Mouse (Mus musculus) hindbrain, embryonic 11.5 days (tissue): ENCODE results near the gene Fbxo11. TPM values are rescaled to one million over a fixed set of nuclear protein-coding genes. Genes with fewer than 3 reads are reported as not detected.
A peak's percentile ranks its signal among the peaks of the same experiment; 100 is the strongest.
"Not testable (repeated sequence)": the region's sequence is repeated elsewhere in the genome, so short reads cannot be mapped to it uniquely, and the experiment has no call there.

Source experiments
- ATAC-seq: fragments of 200-750 bp; cut with Nextera tagmentation; 2 replicates; pipeline ENCODE4 v1.8.0; 2017; ENCODE audit warnings: mild to moderate bottlenecking, moderate TSS enrichment, moderate library complexity; ENCODE audit not compliant: low FRiP score
- DNase-seq: peaks from one replicate; pipeline ENCODE4 v3.0.0-alpha.2; 2015; ENCODE audit warnings: low spot score
- H3K27ac ChIP-seq: fragments of 300-500 bp; sonication (generic); 2 replicates; pipeline ENCODE4 v1.5.1; 2014; ENCODE audit warnings: mild to moderate bottlenecking, low read depth, low read length
- H3K27me3 ChIP-seq: fragments of 300-500 bp; sonication (generic); 2 replicates; pipeline ENCODE4 v1.6.1; 2014; ENCODE audit warnings: mild to moderate bottlenecking, low read length, moderate library complexity, mixed read lengths; ENCODE audit not compliant: control insufficient read depth, insufficient read depth
- H3K36me3 ChIP-seq: fragments of 300-500 bp; sonication (generic); 2 replicates; pipeline ENCODE4 v1.6.1; 2014; ENCODE audit warnings: mild to moderate bottlenecking, low read length, moderate library complexity, mixed read lengths; ENCODE audit not compliant: control insufficient read depth, insufficient read depth
- H3K4me1 ChIP-seq: fragments of 300-500 bp; sonication (generic); replicated peaks from 2 replicates; pipeline ENCODE4 v1.6.1; 2014; ENCODE audit warnings: low read length, mixed read lengths; ENCODE audit not compliant: control insufficient read depth, insufficient read depth
- H3K4me2 ChIP-seq: fragments of 300-500 bp; sonication (generic); replicated peaks from 2 replicates; pipeline ENCODE4 v1.6.1; 2014; ENCODE audit warnings: mild to moderate bottlenecking, low read depth, low read length
- H3K4me3 ChIP-seq: fragments of 300-500 bp; sonication (generic); 2 replicates; pipeline ENCODE4 v1.5.1; 2014; ENCODE audit warnings: low read depth, low read length
- H3K9ac ChIP-seq: fragments of 300-500 bp; sonication (generic); 2 replicates; pipeline ENCODE4 v1.6.1; 2014; ENCODE audit warnings: low read depth, low read length
- H3K9me3 ChIP-seq: fragments of 300-500 bp; sonication (generic); 2 replicates; pipeline ENCODE4 v1.6.1; 2016; ENCODE audit warnings: low read length; ENCODE audit not compliant: control insufficient read depth
- WGBS: fragments of 180-500 bp; shearing (Covaris S2); extraction: QIAGEN DNeasy Blood & Tissue Kit; methylation state at CpG from one replicate; pipeline ENCODE4 v1.1.7; 2014; 5-methylcytosine and 5-hydroxymethylcytosine counted together
- polyA plus RNA-seq: library from polyadenylated mRNA; unstranded; fragments of >200 nt; fragmentation: Nextera tagmentation; extraction: Ambion mirVana; gene quantifications from 2 replicates; pipeline ENCODE4 v1.2.1, GENCODE M21; 2014

Gene Fbxo11
- polyA plus RNA-seq, 1 experiment from 2014 or later: 41.5 TPM

DNA sequence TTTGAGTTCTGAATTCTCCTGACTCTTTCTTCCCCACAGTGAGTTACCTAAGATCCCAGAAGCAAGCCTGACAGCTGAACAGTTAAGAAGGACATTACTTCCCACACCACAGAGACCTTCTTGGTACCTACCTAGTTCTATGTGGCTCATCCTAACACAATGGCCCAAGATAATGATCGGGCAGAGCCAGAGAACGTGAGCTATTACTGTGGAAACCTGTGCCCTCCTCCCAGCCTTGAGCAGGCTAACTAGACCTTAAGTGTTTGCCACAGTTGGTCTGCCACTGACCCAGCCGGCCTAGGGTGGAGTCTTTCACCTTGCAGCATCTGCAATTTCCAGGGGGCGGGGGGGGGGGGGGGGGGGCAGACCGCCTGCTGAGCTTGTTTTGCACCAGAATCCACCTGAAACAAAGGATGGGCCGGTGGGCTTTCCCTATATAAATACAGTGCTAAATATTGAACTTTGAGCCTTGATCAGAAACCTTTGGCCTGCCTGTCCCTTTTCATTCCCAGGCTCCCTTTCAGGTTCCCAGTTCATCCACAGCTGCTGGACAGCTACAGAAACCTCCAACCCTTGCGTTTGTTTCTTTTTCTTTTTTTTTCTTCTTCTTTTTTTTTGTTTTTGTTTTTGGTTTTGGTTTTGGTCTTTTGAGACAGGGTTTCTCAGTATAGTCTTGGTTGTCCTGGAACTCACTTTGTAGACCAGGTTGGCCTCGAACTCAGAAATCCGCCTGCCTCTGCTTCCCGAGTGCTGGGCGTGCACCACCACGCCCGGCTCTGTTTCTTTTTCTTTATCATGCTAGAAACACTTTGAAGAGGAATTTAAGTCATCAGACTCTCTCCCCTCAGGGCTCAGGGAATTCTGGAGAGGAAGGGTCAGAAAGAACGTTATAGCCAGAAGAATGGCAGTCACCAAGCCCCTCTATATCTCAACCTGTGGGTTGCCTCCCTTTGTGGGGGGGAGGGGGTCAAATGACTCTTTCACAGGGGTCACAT lies 101.7 kb downstream of the Fbxo11 start:
- Histone ChIP-seq H3K9me3 (no peaks in the 10 kb centered on the region), H3K4me1 (no peaks in the 10 kb centered on the region), H3K4me2 (no peak overlapping the region), H3K27me3 (no peaks in the 10 kb centered on the region), H3K4me3 (no peak overlapping the region), H3K9ac (no peak overlapping the region), H3K36me3 (no peaks in the 10 kb centered on the region), H3K27ac (no peak overlapping the region)
- no peak for DNase-seq
- 92% methylated on average over 13 of the region's 14 CpGs for WGBS
- no peak for ATAC-seq

DNA sequence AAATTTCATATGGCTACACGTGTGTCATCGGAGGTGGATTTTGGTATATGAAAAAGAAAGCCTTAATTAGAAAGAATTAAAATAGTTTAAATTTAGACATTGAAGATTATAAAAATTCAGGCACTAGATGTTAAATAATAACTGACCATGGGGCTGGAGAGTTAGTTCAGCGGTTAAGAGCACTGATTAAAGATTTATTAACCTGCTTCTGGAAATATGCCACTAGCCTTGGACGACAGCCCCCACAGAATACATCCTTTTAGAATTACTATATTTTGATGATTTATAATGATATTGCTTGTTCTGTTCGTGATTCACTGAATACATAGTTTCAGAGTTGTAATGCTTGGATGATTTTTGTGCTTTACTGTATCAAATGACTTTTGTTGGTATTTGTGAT lies 105.2 kb downstream of the Fbxo11 start:
- H3K4me2 ChIP-seq, H3K9ac ChIP-seq, H3K4me3 ChIP-seq, DNase-seq, H3K27me3 ChIP-seq, H3K27ac ChIP-seq, H3K9me3 ChIP-seq, H3K36me3 ChIP-seq, H3K4me1 ChIP-seq, ATAC-seq: not testable (repeated sequence)
- WGBS: 94% methylated on average over 5 of the region's 5 CpGs

DNA sequence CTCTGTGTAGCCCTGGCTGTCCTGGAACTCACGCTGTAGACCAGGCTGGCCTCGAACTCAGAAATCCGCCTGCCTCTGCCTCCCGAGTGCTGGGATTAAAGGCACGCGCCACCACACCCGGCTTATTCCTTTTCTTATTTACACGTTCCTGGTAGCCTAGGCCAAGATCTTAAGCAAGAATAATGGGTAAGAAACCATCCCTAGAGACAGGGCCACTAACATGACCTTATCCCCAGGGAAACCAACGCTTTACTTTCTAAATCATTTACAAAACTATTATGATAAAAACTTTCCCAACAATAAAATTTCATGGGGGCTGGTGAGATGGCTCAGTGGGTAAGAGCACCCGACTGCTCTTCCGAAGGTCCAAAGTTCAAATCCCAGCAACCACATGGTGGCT lies 105.7 kb downstream of the Fbxo11 start:
- not testable (repeated sequence) for H3K9me3 ChIP-seq, ATAC-seq, DNase-seq, H3K27me3 ChIP-seq, H3K4me3 ChIP-seq, H3K9ac ChIP-seq, H3K4me1 ChIP-seq, H3K4me2 ChIP-seq, H3K36me3 ChIP-seq, H3K27ac ChIP-seq
- WGBS: 95% methylated on average over 10 of the region's 11 CpGs

DNA sequence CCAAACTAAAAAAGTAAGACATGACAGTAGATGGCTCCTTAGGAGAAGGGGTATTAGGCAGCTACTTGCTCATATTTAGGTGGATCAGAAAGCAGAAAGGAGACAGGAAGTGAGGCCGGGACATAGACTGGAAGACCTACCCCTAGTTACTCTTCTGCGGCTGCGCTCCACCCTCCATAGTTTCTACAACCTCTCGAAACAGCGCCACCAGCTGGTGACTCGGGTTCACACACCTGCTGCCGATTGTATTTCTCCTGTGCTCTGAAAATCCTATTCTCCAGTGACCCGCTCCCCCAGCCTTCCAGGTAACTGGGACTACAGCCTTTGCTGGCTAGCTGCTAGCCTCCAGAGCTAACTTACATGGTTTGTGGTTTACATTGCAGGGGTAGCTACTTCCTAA lies 106.8 kb downstream of the Fbxo11 start:
- H3K36me3 ChIP-seq: no peaks in the 10 kb centered on the region
- no peak overlapping the region for H3K4me3 ChIP-seq
- peak; percentile 20 for DNase-seq
- 65% methylated on average over 8 of the region's 8 CpGs for WGBS
- H3K27me3 ChIP-seq: no peaks in the 10 kb centered on the region
- no peak for ATAC-seq
- H3K27ac ChIP-seq: no peak overlapping the region
- no peak overlapping the region for H3K4me2 ChIP-seq
- no peaks in the 10 kb centered on the region for H3K9me3 ChIP-seq
- H3K9ac ChIP-seq: no peak overlapping the region
- no peaks in the 10 kb centered on the region for H3K4me1 ChIP-seq

DNA sequence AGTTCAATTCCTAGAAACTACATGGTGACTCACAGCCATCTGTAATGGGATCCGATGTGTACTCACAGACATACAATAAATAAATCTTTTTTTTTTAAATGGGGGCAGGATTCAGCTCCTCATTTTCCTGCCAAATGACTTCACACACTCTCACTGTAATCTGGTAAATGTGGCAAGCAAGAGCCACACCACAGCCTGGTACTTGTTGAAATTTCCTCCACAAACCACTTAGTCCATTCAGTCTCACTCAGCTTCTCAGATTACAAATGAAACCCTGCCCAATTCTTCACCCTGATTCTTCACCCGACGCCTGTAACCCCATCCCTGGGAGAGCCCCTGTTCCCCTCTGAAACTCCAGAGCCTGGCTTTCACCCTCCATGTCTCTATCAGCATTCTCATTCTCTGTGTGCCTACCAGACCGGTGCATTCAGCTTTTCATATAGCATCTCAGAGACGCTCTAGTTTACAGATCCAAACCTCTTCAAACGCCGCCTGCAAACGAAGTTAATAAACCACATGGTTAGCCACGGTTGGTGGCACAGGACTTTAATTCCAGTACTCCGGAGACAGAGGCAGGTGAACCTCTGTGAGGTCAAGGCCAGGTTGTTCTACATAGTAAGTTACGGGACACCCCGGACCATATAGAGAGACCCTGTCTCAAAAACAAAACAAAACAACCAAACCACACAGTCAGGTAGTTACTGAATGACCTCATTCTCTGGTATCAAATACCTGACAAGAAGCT lies 107.8 kb downstream of the Fbxo11 start:
- 77% methylated on average over 12 of the region's 12 CpGs for WGBS

DNA sequence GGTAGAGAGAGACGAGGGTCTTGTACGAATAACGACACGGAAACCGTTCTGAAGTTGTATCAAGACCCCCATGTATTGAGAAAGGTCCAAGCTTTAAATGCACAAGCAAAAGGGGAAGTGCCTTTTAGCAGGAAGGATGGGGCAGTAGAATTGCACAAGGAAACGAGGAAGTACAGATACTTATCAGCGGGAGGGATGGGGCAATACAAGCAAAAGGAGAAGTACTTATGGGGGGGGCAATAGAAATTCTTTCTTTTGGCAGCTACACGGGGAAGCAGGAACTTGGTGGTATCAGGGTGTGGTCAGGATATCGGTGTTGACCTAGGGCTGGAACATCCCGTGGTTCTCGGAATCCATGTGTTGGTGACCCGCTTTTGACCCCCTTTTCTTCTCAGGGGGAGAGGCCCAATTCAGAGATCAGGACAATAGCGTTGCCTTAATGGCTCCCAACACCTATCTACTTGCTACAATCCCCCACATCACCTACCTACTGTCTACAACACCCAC lies 110.4 kb downstream of the Fbxo11 start:
- H3K27ac ChIP-seq, H3K27me3 ChIP-seq, H3K9me3 ChIP-seq, H3K4me3 ChIP-seq, H3K4me2 ChIP-seq, H3K36me3 ChIP-seq, DNase-seq, H3K9ac ChIP-seq, ATAC-seq, H3K4me1 ChIP-seq: not testable (repeated sequence)
- 95% methylated on average over 13 of the region's 13 CpGs for WGBS

More for the DNA sequence above, 107.8 kb downstream of the Fbxo11 start:
- H3K27ac ChIP-seq: no peak overlapping the region
- H3K9ac ChIP-seq: no peak overlapping the region
- DNase-seq (no peak), ATAC-seq (no peak)
- H3K4me2 ChIP-seq: no peak overlapping the region
- H3K9me3 ChIP-seq: no peaks in the 10 kb centered on the region
- H3K4me1 ChIP-seq: no peaks in the 10 kb centered on the region
- no peak overlapping the region for H3K4me3 ChIP-seq
- no peaks in the 10 kb centered on the region for H3K27me3 ChIP-seq
- H3K36me3 ChIP-seq: no peaks in the 10 kb centered on the region

DNA sequence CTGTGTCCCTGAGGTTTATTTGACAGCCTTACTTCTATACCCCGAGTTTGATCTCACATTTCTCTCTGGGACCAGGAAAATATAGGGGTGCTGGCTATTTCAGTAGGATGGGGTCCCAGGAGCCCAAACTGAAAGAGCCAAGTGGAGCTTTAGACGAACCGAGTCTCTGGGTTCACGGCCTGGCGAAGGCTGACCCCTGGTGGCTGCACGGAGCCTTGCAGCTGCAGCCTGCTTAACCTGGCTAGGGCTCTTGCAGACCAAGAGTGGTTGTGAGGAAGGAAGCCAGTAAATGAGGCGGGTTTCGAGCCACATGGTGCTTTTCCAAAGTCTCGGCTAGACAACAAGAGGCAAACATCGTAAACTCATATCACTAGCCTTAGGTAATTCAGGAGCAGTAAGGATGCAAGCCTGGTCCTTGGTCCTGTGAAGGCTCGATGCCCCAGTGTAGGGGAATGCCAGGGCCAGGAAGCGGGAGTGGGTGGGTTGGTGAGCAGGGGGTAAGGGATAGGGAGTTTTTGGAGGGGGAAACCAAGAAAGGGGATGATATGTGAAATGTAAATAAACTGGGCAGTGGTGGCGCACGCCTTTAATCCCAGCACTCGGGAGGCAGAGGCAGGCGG lies 116.0 kb downstream of the Fbxo11 start:
- ATAC-seq: peak; percentile 53; the same call in 1 of the 2 replicates
- WGBS: 47% methylated on average over 16 of the region's 16 CpGs

More for the DNA sequence above, 116.0 kb downstream of the Fbxo11 start:
- no peaks in the 10 kb centered on the region for H3K9me3 ChIP-seq
- no peaks in the 10 kb centered on the region for H3K36me3 ChIP-seq
- no peak overlapping the region for H3K4me3 ChIP-seq
- no peak overlapping the region for H3K4me2 ChIP-seq
- peak; percentile 83 for DNase-seq
- no peak overlapping the region for H3K27ac ChIP-seq
- no peak overlapping the region for H3K9ac ChIP-seq
- no peaks in the 10 kb centered on the region for H3K4me1 ChIP-seq
- no peaks in the 10 kb centered on the region for H3K27me3 ChIP-seq
